Mouse (Mus musculus): Measurements from ENCODE around the gene Dspp. TPM values are rescaled to one million over a fixed set of nuclear protein-coding genes. Genes with fewer than 3 reads are reported as not detected.

Dspp gene
- polyA plus RNA-seq, 1 experiment from 2014 or later, result not detected

DNA sequence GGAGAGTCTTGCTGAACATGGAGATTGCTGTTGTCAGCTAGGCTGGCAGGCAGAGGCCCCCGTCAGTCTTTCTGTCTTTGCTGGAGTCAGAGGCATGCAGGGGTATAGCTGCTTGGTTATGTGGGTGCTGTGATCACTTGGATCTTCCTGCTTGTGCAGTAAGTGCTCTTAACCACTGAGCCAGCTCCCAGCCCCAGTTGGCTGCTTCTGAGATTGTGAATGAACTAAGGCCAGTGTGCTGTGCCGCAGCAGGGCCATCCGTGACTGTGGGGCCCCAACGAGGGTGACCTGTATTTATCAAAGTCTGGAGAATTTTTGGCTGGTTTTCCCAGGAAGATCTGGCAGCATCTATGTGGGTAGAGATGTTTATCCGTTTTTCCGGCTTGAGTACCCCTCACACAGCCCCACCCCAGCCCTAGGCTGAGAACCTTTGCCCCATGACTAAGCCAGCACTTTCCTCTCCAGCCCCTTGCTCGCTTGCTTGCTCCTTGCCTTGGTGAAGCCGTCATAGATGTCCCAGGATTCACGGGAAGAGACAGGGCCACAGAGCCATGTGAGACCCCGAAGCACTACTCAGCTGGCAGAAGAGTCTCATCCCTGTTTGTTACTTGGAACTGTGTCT, 32.5 kb upstream of the Dspp start:
- H3K27ac ChIP-seq (replicated peaks; ENCODE audit: low read depth, low read length), result no peak overlapping the region
- WGBS, result 81% methylated on average over 10 of the region's 10 CpGs
- H3K36me3 ChIP-seq (ENCODE audit: control insufficient read depth, insufficient read depth, low read length), result no peaks in the 10 kb centered on the region
- H3K9me3 ChIP-seq (ENCODE audit: control insufficient read depth, low read length), result no peaks in the 10 kb centered on the region
- ATAC-seq (ENCODE audit: low read depth), result no peak
- DNase-seq (ENCODE audit: low spot score), result no peak
- no peak overlapping the region for H3K4me3 ChIP-seq (ENCODE audit: low read depth, low read length)
- no peaks in the 10 kb centered on the region for H3K27me3 ChIP-seq (replicated peaks; ENCODE audit: control insufficient read depth, insufficient read depth, low read length)
- H3K4me2 ChIP-seq (ENCODE audit: low read depth, low read length), result no peak overlapping the region
- no peak overlapping the region for H3K9ac ChIP-seq (ENCODE audit: low read depth, low read length)
- H3K4me1 ChIP-seq (ENCODE audit: control insufficient read depth, insufficient read depth, low read length), result no peaks in the 10 kb centered on the region

GRCm38 (mm10) chr5:104141067-104141466, 29.4 kb upstream of the Dspp start:
- Histone ChIP-seq H3K9me3 (ENCODE audit: control insufficient read depth, low read length) (no peaks in the 10 kb centered on the region), H3K9ac (ENCODE audit: low read depth, low read length) (no peak overlapping the region), H3K4me1 (ENCODE audit: control insufficient read depth, insufficient read depth, low read length) (no peaks in the 10 kb centered on the region), H3K4me3 (ENCODE audit: low read depth, low read length) (no peak overlapping the region), H3K4me2 (ENCODE audit: low read depth, low read length) (no peak overlapping the region), H3K27me3 (replicated peaks; ENCODE audit: control insufficient read depth, insufficient read depth, low read length) (no peaks in the 10 kb centered on the region), H3K27ac (replicated peaks; ENCODE audit: low read depth, low read length) (no peak overlapping the region), H3K36me3 (ENCODE audit: control insufficient read depth, insufficient read depth, low read length) (no peaks in the 10 kb centered on the region)
- DNase-seq (ENCODE audit: low spot score), result no peak
- 73% methylated on average over 2 of the region's 2 CpGs for whole genome bisulfite sequencing
- no peak for ATAC-seq (ENCODE audit: low read depth)

DNA sequence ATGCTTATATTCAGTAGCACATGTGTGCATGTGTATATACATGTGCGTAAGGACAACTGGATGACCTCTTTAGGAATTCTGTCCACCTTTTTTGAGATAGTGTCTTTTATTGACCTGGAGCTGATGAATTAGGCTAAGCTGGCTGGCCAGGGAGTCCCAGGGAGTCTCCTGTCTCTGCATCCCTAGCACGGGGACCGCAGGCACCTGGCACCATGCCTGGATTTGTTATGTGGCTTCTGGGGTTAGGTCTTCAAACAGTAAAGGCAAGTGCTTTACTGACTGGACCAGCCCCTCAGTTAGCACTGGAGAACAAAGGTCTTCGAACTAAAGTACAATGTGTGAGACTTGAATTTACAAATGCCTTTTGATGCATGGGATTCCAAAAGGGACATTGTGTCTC, 26.5 kb upstream of the Dspp start:
- Histone ChIP-seq H3K4me2 (ENCODE audit: low read depth, low read length) (no peak overlapping the region), H3K27ac (replicated peaks; ENCODE audit: low read depth, low read length) (no peak overlapping the region), H3K36me3 (ENCODE audit: control insufficient read depth, insufficient read depth, low read length) (no peaks in the 10 kb centered on the region), H3K4me1 (ENCODE audit: control insufficient read depth, insufficient read depth, low read length) (no peaks in the 10 kb centered on the region), H3K9ac (ENCODE audit: low read depth, low read length) (no peak overlapping the region), H3K4me3 (ENCODE audit: low read depth, low read length) (no peak overlapping the region), H3K9me3 (ENCODE audit: control insufficient read depth, low read length) (no peaks in the 10 kb centered on the region), H3K27me3 (replicated peaks; ENCODE audit: control insufficient read depth, insufficient read depth, low read length) (no peaks in the 10 kb centered on the region)
- WGBS, result 85% methylated on average over 4 of the region's 4 CpGs
- DNase-seq (ENCODE audit: low spot score) (no peak), ATAC-seq (ENCODE audit: low read depth) (no peak)

GRCm38 (mm10) chr5:104149349-104149748, 21.2 kb upstream of the Dspp start:
- DNase-seq (ENCODE audit: low spot score) (peak; percentile 41), ATAC-seq (ENCODE audit: low read depth) (0 out of 2 replicates have a peak, but pooled peaks have one; percentile 33)
- Histone ChIP-seq H3K4me2 (ENCODE audit: low read depth, low read length) (no peak overlapping the region), H3K9me3 (ENCODE audit: control insufficient read depth, low read length) (no peaks in the 10 kb centered on the region), H3K4me1 (ENCODE audit: control insufficient read depth, insufficient read depth, low read length) (no peaks in the 10 kb centered on the region), H3K27ac (replicated peaks; ENCODE audit: low read depth, low read length) (no peak overlapping the region), H3K4me3 (ENCODE audit: low read depth, low read length) (no peak overlapping the region), H3K36me3 (ENCODE audit: control insufficient read depth, insufficient read depth, low read length) (no peaks in the 10 kb centered on the region), H3K9ac (ENCODE audit: low read depth, low read length) (no peak overlapping the region), H3K27me3 (replicated peaks; ENCODE audit: control insufficient read depth, insufficient read depth, low read length) (no peaks in the 10 kb centered on the region)
- WGBS, result 43% methylated on average over 7 of the region's 7 CpGs

GRCm38 (mm10) chr5:104150196-104150595, 20.3 kb upstream of the Dspp start:
- 82% methylated on average over 6 of the region's 6 CpGs for WGBS
- DNase-seq (ENCODE audit: low spot score) (no peak), ATAC-seq (ENCODE audit: low read depth) (no peak)
- Histone ChIP-seq H3K36me3 (ENCODE audit: control insufficient read depth, insufficient read depth, low read length) (no peaks in the 10 kb centered on the region), H3K27ac (replicated peaks; ENCODE audit: low read depth, low read length) (no peak overlapping the region), H3K4me2 (ENCODE audit: low read depth, low read length) (no peak overlapping the region), H3K4me3 (ENCODE audit: low read depth, low read length) (no peak overlapping the region), H3K9ac (ENCODE audit: low read depth, low read length) (no peak overlapping the region), H3K9me3 (ENCODE audit: control insufficient read depth, low read length) (no peaks in the 10 kb centered on the region), H3K27me3 (replicated peaks; ENCODE audit: control insufficient read depth, insufficient read depth, low read length) (no peaks in the 10 kb centered on the region), H3K4me1 (ENCODE audit: control insufficient read depth, insufficient read depth, low read length) (no peaks in the 10 kb centered on the region)

- Histone ChIP-seq H3K27me3 (replicated peaks; ENCODE audit: control insufficient read depth, insufficient read depth, low read length) (no peaks in the 10 kb centered on the region), H3K4me2 (ENCODE audit: low read depth, low read length) (no peak overlapping the region), H3K36me3 (ENCODE audit: control insufficient read depth, insufficient read depth, low read length) (no peaks in the 10 kb centered on the region), H3K9me3 (ENCODE audit: control insufficient read depth, low read length) (no peaks in the 10 kb centered on the region), H3K27ac (replicated peaks; ENCODE audit: low read depth, low read length) (no peak overlapping the region), H3K9ac (ENCODE audit: low read depth, low read length) (no peak overlapping the region), H3K4me1 (ENCODE audit: control insufficient read depth, insufficient read depth, low read length) (no peaks in the 10 kb centered on the region), H3K4me3 (ENCODE audit: low read depth, low read length) (no peak overlapping the region)
- WGBS, result 84% methylated on average over 7 of the region's 7 CpGs
- ATAC-seq (ENCODE audit: low read depth), result no peak
- DNase-seq (ENCODE audit: low spot score), result peak; percentile 30
These were observed 12.8 kb upstream of the Dspp start for GRCm38 (mm10) chr5:104157701-104158100.

DNA sequence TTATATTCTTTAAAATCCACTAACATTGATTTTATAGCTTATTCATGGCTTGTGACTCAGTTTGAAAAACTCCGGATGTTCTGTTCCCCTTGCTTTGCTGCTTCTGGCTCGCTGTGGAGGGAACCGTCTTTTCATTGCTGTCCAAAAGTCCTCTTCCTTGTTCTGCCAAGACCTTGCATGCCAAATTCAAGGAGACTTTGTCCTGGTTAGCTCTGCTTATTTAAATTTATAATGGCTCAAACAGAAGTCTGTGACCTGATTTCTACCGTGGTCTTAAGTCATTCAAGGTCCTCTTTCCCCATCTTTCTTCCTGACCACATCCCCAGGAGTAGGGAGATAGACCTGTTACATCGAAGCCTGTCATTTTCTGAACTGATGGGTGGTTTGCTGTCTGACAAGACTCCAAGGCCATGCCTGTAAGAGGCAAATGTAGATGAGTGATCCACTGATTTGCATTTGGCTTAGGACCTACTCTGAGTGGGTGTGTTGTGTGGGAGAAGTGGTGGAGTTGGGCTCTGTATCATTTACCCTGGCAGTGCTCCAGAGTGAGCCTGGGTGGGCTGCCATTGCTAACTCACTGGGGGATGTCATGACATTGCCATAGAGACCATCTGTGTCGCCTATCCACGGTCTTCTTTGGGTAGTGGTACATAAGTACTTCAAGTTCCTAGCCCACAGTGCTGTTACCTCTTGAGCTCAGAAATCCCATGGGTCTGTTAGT, 12.0 kb upstream of the Dspp start:
- H3K27me3 ChIP-seq (replicated peaks; ENCODE audit: control insufficient read depth, insufficient read depth, low read length), result no peaks in the 10 kb centered on the region
- no peak overlapping the region for H3K27ac ChIP-seq (replicated peaks; ENCODE audit: low read depth, low read length)
- ATAC-seq (ENCODE audit: low read depth) (no peak), DNase-seq (ENCODE audit: low spot score) (peak; percentile 27)
- H3K4me1 ChIP-seq (ENCODE audit: control insufficient read depth, insufficient read depth, low read length), result no peaks in the 10 kb centered on the region
- H3K36me3 ChIP-seq (ENCODE audit: control insufficient read depth, insufficient read depth, low read length), result no peaks in the 10 kb centered on the region
- 74% methylated on average over 7 of the region's 7 CpGs for WGBS
- H3K4me3 ChIP-seq (ENCODE audit: low read depth, low read length), result no peak overlapping the region
- no peaks in the 10 kb centered on the region for H3K9me3 ChIP-seq (ENCODE audit: control insufficient read depth, low read length)
- H3K4me2 ChIP-seq (ENCODE audit: low read depth, low read length), result no peak overlapping the region
- no peak overlapping the region for H3K9ac ChIP-seq (ENCODE audit: low read depth, low read length)

DNA sequence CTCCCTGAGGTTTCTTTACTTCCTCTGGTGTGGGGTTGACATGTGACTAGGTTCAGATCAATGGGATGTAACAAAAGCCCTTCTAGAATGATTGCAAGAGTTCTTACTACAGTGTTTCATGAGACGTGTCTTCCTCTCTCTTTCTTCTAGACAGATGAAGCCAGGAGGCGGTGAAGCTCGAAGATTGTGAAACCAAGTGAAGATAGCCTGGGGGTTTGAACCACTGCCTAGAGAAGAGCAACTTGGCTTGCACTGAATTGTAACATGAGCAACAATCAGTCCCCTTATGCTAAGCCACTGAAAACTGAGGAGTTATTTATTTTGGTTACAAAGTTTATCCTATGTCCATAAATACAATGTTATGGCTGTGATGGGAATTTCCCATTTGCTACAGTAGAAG, 9.9 kb upstream of the Dspp start:
- DNase-seq (ENCODE audit: low spot score) (no peak), ATAC-seq (ENCODE audit: low read depth) (no peak)
- Histone ChIP-seq H3K9me3 (ENCODE audit: control insufficient read depth, low read length) (no peaks in the 10 kb centered on the region), H3K9ac (ENCODE audit: low read depth, low read length) (no peak overlapping the region), H3K4me3 (ENCODE audit: low read depth, low read length) (no peak overlapping the region), H3K27me3 (replicated peaks; ENCODE audit: control insufficient read depth, insufficient read depth, low read length) (no peaks in the 10 kb centered on the region), H3K4me2 (ENCODE audit: low read depth, low read length) (no peak overlapping the region), H3K4me1 (ENCODE audit: control insufficient read depth, insufficient read depth, low read length) (no peaks in the 10 kb centered on the region), H3K36me3 (ENCODE audit: control insufficient read depth, insufficient read depth, low read length) (no peaks in the 10 kb centered on the region), H3K27ac (replicated peaks; ENCODE audit: low read depth, low read length) (no peak overlapping the region)
- 71% methylated on average over 3 of the region's 3 CpGs for WGBS

GRCm38 (mm10) chr5:104161390-104161789, 9.1 kb upstream of the Dspp start:
- H3K27ac ChIP-seq (replicated peaks; ENCODE audit: low read depth, low read length), result no peak overlapping the region
- no peak overlapping the region for H3K4me3 ChIP-seq (ENCODE audit: low read depth, low read length)
- H3K9me3 ChIP-seq (ENCODE audit: control insufficient read depth, low read length), result no peaks in the 10 kb centered on the region
- no peak overlapping the region for H3K9ac ChIP-seq (ENCODE audit: low read depth, low read length)
- no peaks in the 10 kb centered on the region for H3K36me3 ChIP-seq (ENCODE audit: control insufficient read depth, insufficient read depth, low read length)
- H3K27me3 ChIP-seq (replicated peaks; ENCODE audit: control insufficient read depth, insufficient read depth, low read length), result no peaks in the 10 kb centered on the region
- ATAC-seq (ENCODE audit: low read depth) (no peak), DNase-seq (ENCODE audit: low spot score) (peak; percentile 22)
- no peak overlapping the region for H3K4me2 ChIP-seq (ENCODE audit: low read depth, low read length)
- H3K4me1 ChIP-seq (ENCODE audit: control insufficient read depth, insufficient read depth, low read length), result no peaks in the 10 kb centered on the region
- WGBS, result 67% methylated on average over 1 of the region's 1 CpGs
